ENCODE assay signal across 8 mouse cellular contexts in the genomic region with DNA sequence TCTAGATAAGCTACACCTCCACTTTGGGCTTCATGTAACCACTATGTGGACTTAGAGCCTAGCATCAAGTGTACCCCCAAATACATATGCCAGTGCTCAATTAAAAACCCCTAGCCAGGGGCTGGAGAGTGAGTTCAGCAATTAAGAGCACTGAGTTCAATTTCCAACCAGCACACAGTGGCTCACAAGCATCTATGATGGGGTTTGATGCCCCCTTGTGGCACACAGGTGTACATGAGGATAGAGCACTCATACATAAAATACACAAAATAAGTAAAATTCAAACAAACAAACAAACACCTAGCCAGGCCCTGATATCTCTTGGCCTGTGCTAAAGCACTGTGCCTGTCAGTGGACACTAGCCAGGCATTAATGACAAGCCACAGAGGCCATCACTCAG. TPM values are rescaled to one million over a fixed set of nuclear protein-coding genes. Genes with fewer than 3 reads are reported as not detected.
A peak's percentile ranks its signal among the peaks of the same experiment; 100 is the strongest.
DNase-seq lines count a peak whose midpoint lies in the region; ATAC-seq and TF ChIP-seq lines count a peak whose summit lies in the region.

No protein-coding gene starts in this region.

- no peak for ATAC-seq in lung, embryonic 16.5 days (ENCODE audit: low read depth)

- TF ChIP-seq POLR2A in kidney, adult 2 months (IDR thresholded peaks at IDR 0.05; ENCODE audit: low read depth, low read length) = no peak

- TF ChIP-seq CTCF in kidney, adult 2 months (conservative IDR thresholded peaks at IDR 0.05; ENCODE audit: insufficient read depth, insufficient read length, low read depth, low read length) = peak; percentile 66

- H3K36me3 ChIP-seq in kidney, adult 2 months (ENCODE audit: control insufficient read depth, insufficient read depth, low read length) = peaks cover 5% of the 10 kb centered on the region; the same call in 1 of the 2 replicates
- peaks cover 22% of the 10 kb centered on the region for H3K36me3 ChIP-seq in lung, embryonic 16.5 days (ENCODE audit: control insufficient read depth, insufficient read depth, low read length)

- peak; percentile 63 for DNase-seq in kidney, adult 2 months
- DNase-seq in kidney, adult 11 months = no peak
- peak; percentile 59 for DNase-seq in MN1 (ENCODE audit: low spot score)
- DNase-seq in embryo, embryonic 11 days = peak; percentile 34
- no peak for DNase-seq in layer of hippocampus, postnatal 14 days (ENCODE audit: low spot score in 2 of 2)
- no peak for DNase-seq in ovary, postnatal 36 days (ENCODE audit: low spot score)
- no peak for DNase-seq in right cerebral cortex, postnatal 25 days

- no peak overlapping the region for H3K27ac ChIP-seq in kidney, adult 2 months (ENCODE audit: insufficient read depth, low read depth, low read length)
- H3K27ac ChIP-seq in lung, embryonic 16.5 days (ENCODE audit: low read length) = peak overlapping the region; percentile 89

- peaks cover 7% of the 10 kb centered on the region; the same call in 1 of the 2 replicates for H3K4me1 ChIP-seq in kidney, adult 2 months (ENCODE audit: control insufficient read depth, insufficient read depth, low read length)
- peaks cover 27% of the 10 kb centered on the region for H3K4me1 ChIP-seq in lung, embryonic 16.5 days (replicated peaks; ENCODE audit: control insufficient read depth, insufficient read depth, low read length)

- H3K9me3 ChIP-seq in lung, embryonic 16.5 days (ENCODE audit: control insufficient read depth, low read length) = no peaks in the 10 kb centered on the region

- H3K4me2 ChIP-seq in lung, embryonic 16.5 days (ENCODE audit: low read depth, low read length) = no peak overlapping the region

- no peak overlapping the region for H3K4me3 ChIP-seq in kidney, adult 2 months (ENCODE audit: insufficient read depth, low read depth, low read length)
- no peak overlapping the region for H3K4me3 ChIP-seq in lung, embryonic 16.5 days (ENCODE audit: low read length)

- H3K27me3 ChIP-seq in kidney, adult 2 months (replicated peaks; ENCODE audit: control insufficient read depth, insufficient read depth, low read length) = no peaks in the 10 kb centered on the region
- H3K27me3 ChIP-seq in lung, embryonic 16.5 days (ENCODE audit: control insufficient read depth, insufficient read depth, low read depth, low read length) = no peaks in the 10 kb centered on the region

- H3K9ac ChIP-seq in lung, embryonic 16.5 days (ENCODE audit: low read length) = no peak overlapping the region

RNA-seq across cellular contexts. Expression of gene Tnnc1, which starts 12.1 kb away (rescaled TPM):
- polyA plus RNA-seq in kidney, adult 2 months (2012; rRNA removed) = 2.1 and 9.1 TPM in 2 replicates
- 93.6 and 113 TPM in 2 replicates for polyA plus RNA-seq in lung, embryonic 16.5 days (2015; fragmentation: Nextera tagmentation; extraction: Ambion mirVana)
- total RNA-seq in layer of hippocampus, postnatal 14 days (2021) = 1 to 10 TPM in 1 of 2 experiments, under 1 TPM in 1; 0.85 to 3.7 TPM

RNA-seq across cellular contexts. Expression of gene Nisch, which starts 20.8 kb away (rescaled TPM):
- 244 and 277 TPM in 2 replicates for polyA plus RNA-seq in kidney, adult 2 months (2012; rRNA removed)
- 377 and 397 TPM in 2 replicates for polyA plus RNA-seq in lung, embryonic 16.5 days (2015; fragmentation: Nextera tagmentation; extraction: Ambion mirVana)
- 100 to 1,000 TPM; 433 to 449 TPM for total RNA-seq in layer of hippocampus, postnatal 14 days (2021)

RNA-seq across cellular contexts. Expression of gene Sema3g, which starts 21.7 kb away (rescaled TPM):
- 34.2 and 38.8 TPM in 2 replicates for polyA plus RNA-seq in kidney, adult 2 months (2012; rRNA removed)
- 2.3 and 2.7 TPM in 2 replicates for polyA plus RNA-seq in lung, embryonic 16.5 days (2015; fragmentation: Nextera tagmentation; extraction: Ambion mirVana)
- total RNA-seq in layer of hippocampus, postnatal 14 days (2021) = 1 to 10 TPM; 5.5 to 6.4 TPM

RNA-seq across cellular contexts. Expression of gene Stab1, which starts 27.5 kb away (rescaled TPM):
- polyA plus RNA-seq in kidney, adult 2 months (2012; rRNA removed) = 41.5 and 46.8 TPM in 2 replicates
- 48.9 and 52.1 TPM in 2 replicates for polyA plus RNA-seq in lung, embryonic 16.5 days (2015; fragmentation: Nextera tagmentation; extraction: Ambion mirVana)
- 10 to 100 TPM; 27.9 to 32.0 TPM for total RNA-seq in layer of hippocampus, postnatal 14 days (2021)

RNA-seq across cellular contexts. Expression of gene Phf7, which starts 55.1 kb away (rescaled TPM):
- 7.3 and 7.5 TPM in 2 replicates for polyA plus RNA-seq in kidney, adult 2 months (2012; rRNA removed)
- 13.5 TPM in 2 replicates for polyA plus RNA-seq in lung, embryonic 16.5 days (2015; fragmentation: Nextera tagmentation; extraction: Ambion mirVana)
- total RNA-seq in layer of hippocampus, postnatal 14 days (2021) = 1 to 10 TPM; 4.0 to 6.3 TPM

Comparison
In these comparisons a context has a peak if more than half of its experiments do, and no peak if none do; other contexts are left out.
1. DNase-seq: peak in kidney, adult 2 months (single experiment), MN1 (single experiment) and embryo, embryonic 11 days (single experiment); none in kidney, adult 11 months (single experiment), layer of hippocampus, postnatal 14 days (0 of 2), ovary, postnatal 36 days (single experiment) and right cerebral cortex, postnatal 25 days (single experiment).